Mouse (Mus musculus): Measurements from ENCODE around the gene Fut2. TPM values are rescaled to one million over a fixed set of nuclear protein-coding genes. Genes with fewer than 3 reads are reported as not detected.

Fut2 gene
- polyA plus RNA-seq, 1 experiment from 2014 or later, result not detected

DNA sequence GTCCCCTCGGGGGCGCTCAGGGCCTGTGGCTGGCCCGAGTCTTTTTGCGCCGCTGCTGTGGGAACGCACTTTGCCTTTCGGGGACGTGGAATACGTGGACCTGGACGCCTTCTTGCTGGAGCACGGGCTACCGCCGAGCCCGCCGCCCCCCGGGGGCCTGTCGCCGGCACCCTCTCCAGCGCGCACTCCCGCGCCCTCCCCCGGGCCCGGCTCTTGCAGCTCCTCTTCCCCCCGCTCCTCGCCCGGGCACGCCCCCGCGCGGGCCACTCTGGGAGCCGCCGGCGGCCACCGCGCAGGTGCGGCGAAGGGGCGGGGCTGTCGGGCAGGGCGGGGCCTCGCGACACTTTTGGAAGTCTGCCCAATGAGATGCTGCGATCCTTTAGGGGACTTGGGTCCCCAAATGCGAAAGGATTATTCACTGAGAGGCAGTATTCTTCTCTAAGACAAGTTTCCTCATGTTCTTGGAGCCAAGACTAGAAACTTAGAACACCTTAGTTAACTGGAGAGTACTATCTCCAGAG, 40.6 kb upstream of the Fut2 start:
- H3K79me2 ChIP-seq (ENCODE audit: inconsistent target), result peaks cover 36% of the 10 kb centered on the region; the same call in 1 of the 2 replicates
- peaks cover 27% of the 10 kb centered on the region for H3K36me3 ChIP-seq (ENCODE audit: inconsistent target)
- under 1% methylated on average over 35 of the region's 45 CpGs for WGBS (ENCODE audit: missing documents)
- peak overlapping the region; percentile 96 for H3K27ac ChIP-seq
- peak overlapping the region; percentile 90 for H3K4me3 ChIP-seq (ENCODE audit: inconsistent target)

- Histone ChIP-seq H3K36me3 (ENCODE audit: inconsistent target) (peaks cover 17% of the 10 kb centered on the region; the same call in 1 of the 2 replicates), H3K27ac (peak overlapping the region; percentile 92), H3K79me2 (ENCODE audit: inconsistent target) (peaks cover 29% of the 10 kb centered on the region; the same call in 1 of the 2 replicates), H3K4me3 (ENCODE audit: inconsistent target) (peak overlapping the region; percentile 90)
- whole genome bisulfite sequencing (ENCODE audit: missing documents), result 1% methylated on average over 7 of the region's 7 CpGs
These were observed 39.7 kb upstream of the Fut2 start for GRCm38 (mm10) chr7:45705873-45706281.

- H3K79me2 ChIP-seq (ENCODE audit: inconsistent target), result peaks cover 24% of the 10 kb centered on the region; the same call in 1 of the 2 replicates
- peak overlapping the region; percentile 92 for H3K27ac ChIP-seq
- H3K36me3 ChIP-seq (ENCODE audit: inconsistent target), result peaks cover 13% of the 10 kb centered on the region; the same call in 1 of the 2 replicates
- 1% methylated on average over 21 of the region's 21 CpGs for WGBS (ENCODE audit: missing documents)
- H3K4me3 ChIP-seq (ENCODE audit: inconsistent target), result peak overlapping the region; percentile 90
These were observed 39.3 kb upstream of the Fut2 start for GRCm38 (mm10) chr7:45705443-45705864.

DNA sequence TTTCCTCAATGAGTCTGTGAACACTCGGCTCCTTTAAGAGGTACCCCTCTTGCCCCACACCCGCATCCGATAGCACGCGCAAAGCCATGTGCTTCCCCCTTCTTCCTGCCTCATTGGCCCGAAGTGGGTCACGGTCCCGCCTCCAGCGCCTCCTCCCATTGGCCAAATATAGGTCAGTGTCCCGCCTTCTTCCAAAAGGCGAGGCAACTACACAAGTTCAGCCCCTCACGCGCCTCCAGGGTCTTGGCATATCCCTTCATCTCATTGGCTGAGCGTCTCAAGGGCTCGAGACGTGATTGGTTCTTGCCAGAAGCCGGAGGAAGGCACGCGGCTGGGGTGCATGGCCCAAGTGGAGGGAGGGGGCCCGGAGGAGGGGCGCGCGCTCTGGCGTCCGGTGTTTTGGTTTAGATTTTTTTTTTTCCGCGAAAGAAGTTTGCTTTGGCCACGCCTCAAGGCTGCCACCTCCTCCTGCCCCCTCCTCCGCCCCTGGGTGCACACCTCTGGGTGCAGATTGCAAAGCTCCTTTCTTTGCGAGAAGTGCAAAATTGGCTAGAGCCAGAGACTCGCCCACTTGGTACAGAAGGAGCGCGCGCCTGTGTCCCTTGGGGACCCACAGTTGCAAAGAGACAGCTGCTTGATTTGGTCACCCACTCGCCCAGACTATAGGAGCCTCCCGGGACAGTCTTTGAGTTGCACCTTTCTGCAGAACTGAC, 38.7 kb upstream of the Fut2 start, which contains the start of gene Dbp:
Gene Dbp (plus strand): TSS at position 359 of the 713 bp plus-strand sequence.
- peaks cover 8% of the 10 kb centered on the region; the same call in 1 of the 2 replicates for H3K36me3 ChIP-seq (ENCODE audit: inconsistent target)
- peak within 1 kb of the TSS; percentile 92 for H3K27ac ChIP-seq
- WGBS (ENCODE audit: missing documents), result 2% methylated on average over 36 of the region's 36 CpGs
- peak within 1 kb of the TSS; percentile 90 for H3K4me3 ChIP-seq (ENCODE audit: inconsistent target)
- peaks cover 19% of the 10 kb centered on the region; the same call in 1 of the 2 replicates for H3K79me2 ChIP-seq (ENCODE audit: inconsistent target)

GRCm38 (mm10) chr7:45704046-45704559, 37.9 kb upstream of the Fut2 start:
- 1% methylated on average over 13 of the region's 13 CpGs for WGBS (ENCODE audit: missing documents)
- Histone ChIP-seq H3K79me2 (ENCODE audit: inconsistent target) (peaks cover 11% of the 10 kb centered on the region; the same call in 1 of the 2 replicates), H3K4me3 (ENCODE audit: inconsistent target) (peak overlapping the region; percentile 31), H3K36me3 (ENCODE audit: inconsistent target) (no peaks in the 10 kb centered on the region; the same call in 1 of the 2 replicates), H3K27ac (peak overlapping the region; percentile 78)

DNA sequence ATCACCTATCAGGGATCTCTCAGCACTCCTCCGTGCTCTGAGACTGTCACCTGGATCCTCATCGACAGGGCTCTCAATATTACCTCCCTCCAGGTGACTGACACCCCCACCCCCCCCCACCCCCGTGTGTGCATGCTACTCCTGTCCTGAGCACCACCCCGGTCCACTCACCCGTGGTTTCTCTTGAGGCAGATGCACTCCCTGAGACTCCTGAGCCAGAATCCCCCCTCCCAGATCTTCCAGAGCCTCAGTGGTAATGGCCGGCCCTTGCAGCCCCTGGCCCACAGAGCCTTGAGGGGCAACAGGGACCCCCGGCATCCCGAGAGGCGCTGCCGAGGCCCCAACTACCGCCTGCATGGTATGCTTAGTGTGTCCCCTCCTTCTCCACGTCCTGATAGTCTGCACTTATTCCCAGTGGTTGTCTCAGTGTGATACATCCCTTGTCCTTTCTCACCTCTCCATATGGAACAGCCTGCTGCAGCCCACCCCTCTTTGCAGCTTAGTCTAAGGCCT, 37.4 kb upstream of the Fut2 start:
- 52% methylated on average over 12 of the region's 12 CpGs for WGBS (ENCODE audit: missing documents)
- H3K36me3 ChIP-seq (ENCODE audit: inconsistent target), result no peaks in the 10 kb centered on the region
- peaks cover 6% of the 10 kb centered on the region; the same call in 1 of the 2 replicates for H3K79me2 ChIP-seq (ENCODE audit: inconsistent target)
- H3K27ac ChIP-seq, result peak overlapping the region; percentile 78
- no peak overlapping the region; the same call in 1 of the 2 replicates for H3K4me3 ChIP-seq (ENCODE audit: inconsistent target)

- peaks cover 5% of the 10 kb centered on the region; the same call in 1 of the 2 replicates for H3K79me2 ChIP-seq (ENCODE audit: inconsistent target)
- no peak overlapping the region for H3K4me3 ChIP-seq (ENCODE audit: inconsistent target)
- H3K36me3 ChIP-seq (ENCODE audit: inconsistent target), result no peaks in the 10 kb centered on the region
- no peak overlapping the region for H3K27ac ChIP-seq
- 94% methylated on average over 16 of the region's 17 CpGs for WGBS (ENCODE audit: missing documents)
These were observed 36.8 kb upstream of the Fut2 start for GRCm38 (mm10) chr7:45702809-45703520.

DNA sequence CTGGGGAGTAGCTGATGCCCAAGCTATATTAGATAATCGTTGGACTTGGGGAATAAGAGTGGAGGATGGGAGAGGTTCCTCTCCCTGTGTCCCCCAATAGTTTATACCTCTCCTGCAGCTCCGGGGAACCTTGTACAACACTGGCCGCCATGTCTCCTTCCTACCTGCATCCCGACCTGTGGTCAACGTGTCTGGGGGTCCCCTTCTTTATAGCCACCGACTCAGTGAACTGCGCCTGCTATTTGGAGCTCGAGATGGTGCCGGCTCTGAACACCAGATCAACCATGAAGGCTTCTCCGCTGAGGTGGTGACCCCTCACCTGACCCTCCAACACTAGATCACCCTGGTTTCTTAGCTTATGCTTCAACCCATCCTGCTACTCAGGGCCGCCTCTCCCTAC, 36.1 kb upstream of the Fut2 start:
- H3K36me3 ChIP-seq (ENCODE audit: inconsistent target), result no peaks in the 10 kb centered on the region
- no peak overlapping the region for H3K4me3 ChIP-seq (ENCODE audit: inconsistent target)
- peaks cover 5% of the 10 kb centered on the region; the same call in 1 of the 2 replicates for H3K79me2 ChIP-seq (ENCODE audit: inconsistent target)
- H3K27ac ChIP-seq, result no peak overlapping the region
- 90% methylated on average over 10 of the region's 11 CpGs for WGBS (ENCODE audit: missing documents)

DNA sequence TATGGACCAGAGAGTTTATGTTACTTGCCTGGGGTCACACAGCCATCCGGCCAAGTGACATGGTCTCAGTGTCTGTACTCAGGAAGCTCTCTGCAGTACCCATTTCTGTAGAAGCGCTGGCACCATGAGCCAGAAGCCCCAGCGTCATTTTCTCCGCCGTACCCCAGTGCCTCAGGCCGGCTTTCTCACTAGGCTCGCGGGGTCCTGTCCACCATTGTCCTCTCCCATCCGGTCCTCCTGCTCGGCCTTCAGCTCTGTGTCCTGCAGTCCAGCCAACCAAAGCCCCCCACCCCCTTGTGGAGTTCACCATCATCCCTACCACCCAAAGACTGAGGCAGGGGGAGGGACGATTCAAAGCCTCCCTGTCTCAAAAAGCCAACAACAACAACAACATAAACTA, 35.4 kb upstream of the Fut2 start:
- no peaks in the 10 kb centered on the region for H3K36me3 ChIP-seq (ENCODE audit: inconsistent target)
- WGBS (ENCODE audit: missing documents), result 93% methylated on average over 11 of the region's 11 CpGs
- H3K4me3 ChIP-seq (ENCODE audit: inconsistent target), result no peak overlapping the region
- H3K79me2 ChIP-seq (ENCODE audit: inconsistent target), result peaks cover 5% of the 10 kb centered on the region; the same call in 1 of the 2 replicates
- no peak overlapping the region for H3K27ac ChIP-seq

GRCm38 (mm10) chr7:45701072-45701471, 34.9 kb upstream of the Fut2 start:
- Histone ChIP-seq H3K79me2 (ENCODE audit: inconsistent target) (peaks cover 3% of the 10 kb centered on the region; the same call in 1 of the 2 replicates), H3K36me3 (ENCODE audit: inconsistent target) (no peaks in the 10 kb centered on the region), H3K27ac (no peak overlapping the region), H3K4me3 (ENCODE audit: inconsistent target) (no peak overlapping the region)
- 56% methylated on average over 11 of the region's 11 CpGs for WGBS (ENCODE audit: missing documents)

- no peaks in the 10 kb centered on the region for H3K79me2 ChIP-seq (ENCODE audit: inconsistent target)
- H3K4me3 ChIP-seq (ENCODE audit: inconsistent target), result no peak overlapping the region
- no peak overlapping the region for H3K27ac ChIP-seq
- H3K36me3 ChIP-seq (ENCODE audit: inconsistent target), result no peaks in the 10 kb centered on the region
- WGBS (ENCODE audit: missing documents), result 2% methylated on average over 20 of the region's 20 CpGs
These were observed 34.3 kb upstream of the Fut2 start for GRCm38 (mm10) chr7:45700301-45701015.

DNA sequence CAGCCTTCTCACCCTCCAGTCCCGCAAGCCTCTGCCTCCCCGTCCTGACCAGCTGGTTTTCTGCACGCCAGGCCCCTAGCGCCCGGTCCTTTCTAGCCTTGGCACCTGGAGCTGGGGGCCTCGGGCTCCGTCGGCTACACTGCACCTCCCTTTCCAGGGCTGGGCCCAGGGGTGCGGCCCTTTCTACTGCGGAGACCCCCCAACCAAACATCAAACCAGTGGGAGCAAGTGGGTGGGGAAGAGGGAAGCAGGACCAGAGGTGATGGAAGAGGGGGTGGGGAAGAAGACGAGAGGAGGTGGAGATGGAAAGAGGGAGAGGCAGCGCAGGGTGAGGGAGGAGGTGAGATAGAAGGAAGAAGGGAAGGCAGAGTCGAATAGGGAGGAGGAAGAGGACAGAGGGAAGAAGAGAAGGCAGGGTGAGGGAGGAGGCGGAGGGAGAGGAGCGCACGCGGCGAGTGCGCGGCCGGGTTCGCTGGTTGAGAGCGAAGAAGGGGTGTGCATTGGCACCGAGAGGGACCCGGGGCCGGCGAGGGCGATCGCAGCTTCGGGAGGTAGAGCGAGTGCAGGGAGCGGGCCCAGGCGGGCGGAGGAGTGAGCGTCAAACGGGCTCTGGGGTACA, 33.4 kb upstream of the Fut2 start, which contains the start of gene Car11:
Gene Car11 (plus strand): TSS at position 321 of the 619 bp plus-strand sequence.
- Histone ChIP-seq H3K27ac (no peak within 1 kb of the TSS), H3K4me3 (ENCODE audit: inconsistent target) (no peak within 1 kb of the TSS), H3K79me2 (ENCODE audit: inconsistent target) (no peaks in the 10 kb centered on the region), H3K36me3 (ENCODE audit: inconsistent target) (no peaks in the 10 kb centered on the region)
- 15% methylated on average over 35 of the region's 36 CpGs for WGBS (ENCODE audit: missing documents)

DNA sequence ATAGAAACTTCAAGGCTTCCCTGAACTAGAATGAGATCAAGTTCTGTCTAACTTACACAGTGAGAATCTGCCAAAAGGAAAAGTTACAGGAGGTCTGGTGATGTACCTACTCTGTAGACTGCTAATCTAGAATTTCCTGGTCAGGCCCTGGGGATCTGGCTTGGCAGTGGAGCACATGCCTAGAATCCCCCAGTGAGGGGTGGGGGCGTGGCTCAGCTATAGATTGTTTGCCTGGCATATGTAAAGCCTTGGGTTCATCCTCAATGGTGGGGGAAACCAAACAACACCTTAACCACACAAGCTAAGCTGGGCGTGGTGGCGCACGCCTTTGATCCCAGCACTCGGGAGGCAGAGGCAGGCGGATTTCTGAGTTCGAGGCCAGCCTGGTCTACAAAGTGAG, 31.7 kb upstream of the Fut2 start:
- no peaks in the 10 kb centered on the region for H3K36me3 ChIP-seq (ENCODE audit: inconsistent target)
- WGBS (ENCODE audit: missing documents), result 56% methylated on average over 1 of the region's 7 CpGs
- H3K27ac ChIP-seq, result no peak overlapping the region
- no peak overlapping the region for H3K4me3 ChIP-seq (ENCODE audit: inconsistent target)
- H3K79me2 ChIP-seq (ENCODE audit: inconsistent target), result no peaks in the 10 kb centered on the region
